Mouse (Mus musculus) kidney, postnatal 0 days (tissue): ENCODE data around the gene Susd5. TPM values are rescaled to one million over a fixed set of nuclear protein-coding genes. Genes with fewer than 3 reads are reported as not detected.

Experiments
- ATAC-seq: fragments of 200-750 bp; cut with Nextera tagmentation; replicated peaks from 2 replicates; pipeline ENCODE4 v1.8.0; 2017; ENCODE audit warnings: low read depth, moderate number of reproducible peaks, moderate TSS enrichment, moderate library complexity; ENCODE audit not compliant: low FRiP score
- DNase-seq: peaks from one replicate; pipeline ENCODE4 v3.0.0-alpha.2; 2016; ENCODE audit warnings: low spot score
- H3K27ac ChIP-seq: fragments of 300-500 bp; sonication (generic); 2 replicates; pipeline ENCODE4 v1.5.1; 2014; ENCODE audit warnings: mild to moderate bottlenecking
- H3K27me3 ChIP-seq: fragments of 300-500 bp; sonication (generic); 2 replicates; pipeline ENCODE4 v1.6.1; 2014; ENCODE audit warnings: low read length, mixed read lengths; ENCODE audit not compliant: insufficient read depth
- H3K36me3 ChIP-seq: fragments of 300-500 bp; sonication (generic); 2 replicates; pipeline ENCODE4 v1.6.1; 2014; ENCODE audit warnings: low read length, mixed read lengths; ENCODE audit not compliant: insufficient read depth
- H3K4me1 ChIP-seq: fragments of 300-500 bp; sonication (generic); replicated peaks from 2 replicates; pipeline ENCODE4 v1.6.1; 2014; ENCODE audit warnings: antibody characterized with exemption, low read length, mixed read lengths; ENCODE audit not compliant: insufficient read depth
- H3K4me2 ChIP-seq: fragments of 300-500 bp; sonication (generic); 2 replicates; pipeline ENCODE4 v1.6.1; 2014; ENCODE audit warnings: mild to moderate bottlenecking, low read length, moderate library complexity, mixed read lengths
- H3K4me3 ChIP-seq: fragments of 300-500 bp; sonication (generic); replicated peaks from 2 replicates; pipeline ENCODE4 v1.5.1; 2014; ENCODE audit warnings: low read depth, low read length
- H3K9ac ChIP-seq: fragments of 300-500 bp; sonication (generic); 2 replicates; pipeline ENCODE4 v1.6.1; 2014; ENCODE audit warnings: low read depth, low read length
- H3K9me3 ChIP-seq: fragments of 300-500 bp; sonication (generic); replicated peaks from 2 replicates; pipeline ENCODE4 v1.6.1; 2016; ENCODE audit warnings: low read length, inconsistent platforms, mixed read lengths
- CTCF ChIP-seq: IDR thresholded peaks from 2 replicates; pipeline ENCODE4 v1.5.1; 2016; ENCODE audit warnings: antibody characterized with exemption, low read depth, mild to moderate bottlenecking, moderate library complexity
- WGBS: fragments of 180-500 bp; shearing (Covaris S2); extraction: QIAGEN DNeasy Blood & Tissue Kit; methylation state at CpG from one replicate; pipeline ENCODE4 v1.1.7; 2014; 5-methylcytosine and 5-hydroxymethylcytosine counted together
- polyA plus RNA-seq: library from polyadenylated mRNA; unstranded; fragments of >200 nt; fragmentation: Nextera tagmentation; extraction: Ambion mirVana; gene quantifications from 2 replicates; pipeline ENCODE4 v1.2.1, GENCODE M21; 2015

Susd5 gene
- polyA plus RNA-seq, 1 experiment from 2014 or later = 0.82 TPM

DNA sequence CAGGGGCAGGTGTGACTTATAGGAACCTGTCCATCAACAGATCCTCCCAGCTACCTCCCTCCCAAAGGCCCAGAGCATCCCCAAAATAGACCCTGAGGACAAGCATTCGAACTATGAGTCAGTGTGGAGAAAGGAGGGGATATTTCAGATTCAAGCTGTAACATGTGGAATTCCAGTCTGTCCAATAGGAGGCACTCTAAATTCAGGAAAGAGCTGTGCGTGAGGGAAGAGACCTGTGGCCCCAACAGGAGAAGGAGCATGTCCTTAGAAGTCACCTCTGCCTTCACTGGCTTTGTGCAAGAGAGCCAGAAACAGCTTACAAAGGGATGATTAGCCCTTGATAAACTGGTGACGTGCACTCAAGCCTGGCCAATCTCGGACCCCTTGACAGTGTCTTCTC is 16.0 kb upstream of the Susd5 start:
- DNase-seq (no peak), ATAC-seq (no peak)
- no peaks in the 10 kb centered on the region for H3K4me1 ChIP-seq
- no peak overlapping the region for H3K4me2 ChIP-seq
- no peaks in the 10 kb centered on the region for H3K27me3 ChIP-seq
- no peak overlapping the region for H3K27ac ChIP-seq
- no peaks in the 10 kb centered on the region for H3K36me3 ChIP-seq
- no peaks in the 10 kb centered on the region for H3K9me3 ChIP-seq
- 83% methylated on average over 4 of the region's 4 CpGs for WGBS
- no peak overlapping the region for H3K9ac ChIP-seq
- TF ChIP-seq CTCF = peak; percentile 22; the same call in 1 of the 2 replicates
- no peak overlapping the region for H3K4me3 ChIP-seq

DNA sequence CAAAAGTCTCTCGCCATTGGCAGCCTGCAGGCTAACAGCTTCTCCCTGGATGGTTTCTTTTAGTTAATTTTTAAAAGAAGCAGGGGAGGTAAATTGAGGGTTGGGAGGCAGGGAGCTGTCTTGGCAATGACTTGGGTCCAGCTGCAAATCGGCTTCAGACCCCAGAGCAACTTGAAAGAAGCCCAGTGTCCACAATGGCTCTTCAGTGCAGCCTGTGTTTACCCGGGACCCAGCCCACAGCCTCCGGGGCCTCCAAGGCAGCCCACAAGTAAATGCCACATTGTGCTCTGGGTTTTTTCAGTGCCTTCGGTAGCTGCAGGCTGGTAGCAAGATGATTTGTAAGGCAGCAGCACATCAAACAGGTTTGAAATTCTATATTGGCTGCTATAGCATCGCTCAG is 14.4 kb upstream of the Susd5 start:
- ATAC-seq (no peak), DNase-seq (no peak)
- TF ChIP-seq CTCF = no peak
- H3K27me3 ChIP-seq = no peaks in the 10 kb centered on the region
- 48% methylated on average over 6 of the region's 6 CpGs for WGBS
- H3K4me2 ChIP-seq = no peak overlapping the region
- no peaks in the 10 kb centered on the region for H3K9me3 ChIP-seq
- H3K4me1 ChIP-seq = no peaks in the 10 kb centered on the region
- H3K9ac ChIP-seq = no peak overlapping the region
- no peak overlapping the region for H3K27ac ChIP-seq
- H3K4me3 ChIP-seq = no peak overlapping the region
- no peaks in the 10 kb centered on the region for H3K36me3 ChIP-seq

DNA sequence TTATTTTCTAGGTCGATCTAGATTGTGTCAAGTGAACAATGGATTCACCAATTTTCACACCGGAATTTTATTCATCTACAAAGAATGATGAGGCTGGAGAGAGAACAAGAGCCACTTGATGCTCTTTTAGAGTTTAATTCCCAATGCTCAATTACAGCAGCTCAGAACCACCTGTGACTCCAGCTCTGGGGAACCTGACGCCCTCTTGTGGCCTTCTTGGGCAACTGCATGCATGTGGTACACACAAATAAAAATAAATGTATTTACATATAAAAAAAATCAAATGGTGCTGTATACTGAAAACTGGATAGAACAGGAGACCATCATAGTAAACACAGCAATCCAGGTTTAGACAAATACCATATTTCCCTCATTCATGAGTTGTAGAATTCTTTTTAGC is 12.5 kb upstream of the Susd5 start:
- Histone ChIP-seq H3K9ac (no peak overlapping the region), H3K4me1 (no peaks in the 10 kb centered on the region), H3K4me2 (no peak overlapping the region), H3K4me3 (no peak overlapping the region), H3K27me3 (no peaks in the 10 kb centered on the region), H3K27ac (no peak overlapping the region), H3K36me3 (no peaks in the 10 kb centered on the region), H3K9me3 (no peaks in the 10 kb centered on the region)
- TF ChIP-seq CTCF = peak; percentile 69
- 53% methylated on average over 3 of the region's 3 CpGs for WGBS
- no peak for ATAC-seq
- no peak for DNase-seq

DNA sequence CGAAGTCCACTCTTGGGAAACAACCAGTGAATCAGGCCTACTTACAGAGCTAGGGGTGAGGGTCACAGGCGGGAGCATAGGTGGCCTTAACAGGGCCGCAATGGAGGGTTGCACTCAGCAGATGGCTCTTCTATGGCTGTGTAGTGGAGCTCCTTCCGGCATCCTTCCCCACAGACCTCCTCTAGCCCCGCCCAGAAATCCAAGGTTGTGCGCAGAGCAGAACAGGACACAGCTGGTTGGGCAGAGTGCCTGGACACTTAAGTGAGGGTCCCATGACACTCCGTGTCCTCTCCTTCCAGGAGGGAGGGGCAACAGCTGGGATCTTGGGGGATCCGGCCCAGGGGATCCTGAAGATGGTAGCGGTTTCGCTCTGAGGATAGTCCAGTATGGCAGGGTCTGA is 10.9 kb upstream of the Susd5 start, which contains the start of gene Fbxl2:
Gene Fbxl2 (minus strand): TSS at position 164 of the 400 bp plus-strand sequence.
- Histone ChIP-seq H3K9me3 (no peaks in the 10 kb centered on the region), H3K36me3 (no peaks in the 10 kb centered on the region), H3K27me3 (no peaks in the 10 kb centered on the region), H3K4me3 (no peak within 1 kb of the TSS), H3K4me1 (no peaks in the 10 kb centered on the region), H3K9ac (no peak within 1 kb of the TSS), H3K4me2 (no peak within 1 kb of the TSS), H3K27ac (no peak within 1 kb of the TSS)
- DNase-seq (no peak), ATAC-seq (0 out of 2 replicates have a peak, but pooled peaks have one; percentile 46)
- TF ChIP-seq CTCF = no peak
- WGBS = 83% methylated on average over 10 of the region's 10 CpGs

DNA sequence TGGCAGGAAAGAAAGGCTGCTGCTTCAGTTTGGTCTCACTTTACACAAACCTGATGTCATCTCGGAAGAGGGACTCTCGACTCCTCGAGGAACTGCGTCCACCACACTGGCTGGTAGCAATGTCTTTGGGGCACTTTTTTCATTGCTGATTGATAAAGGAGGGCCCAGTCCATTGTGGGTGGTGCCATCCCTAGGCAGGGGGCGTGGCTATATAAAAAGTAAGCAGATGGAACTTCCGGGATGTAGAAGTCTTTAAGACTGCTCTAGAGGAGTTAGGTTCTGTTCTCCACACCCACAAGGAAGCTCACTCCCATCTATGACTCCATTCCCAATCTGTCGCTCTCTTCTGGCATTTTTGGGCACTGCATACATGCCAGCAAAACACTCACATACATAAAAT is 10.3 kb upstream of the Susd5 start:
- H3K4me3 ChIP-seq = no peak overlapping the region
- TF ChIP-seq CTCF = no peak
- no peaks in the 10 kb centered on the region for H3K9me3 ChIP-seq
- H3K4me1 ChIP-seq = no peaks in the 10 kb centered on the region
- DNase-seq (no peak), ATAC-seq (no peak)
- H3K9ac ChIP-seq = no peak overlapping the region
- no peaks in the 10 kb centered on the region for H3K36me3 ChIP-seq
- H3K4me2 ChIP-seq = no peak overlapping the region
- H3K27me3 ChIP-seq = no peaks in the 10 kb centered on the region
- 88% methylated on average over 7 of the region's 7 CpGs for WGBS
- H3K27ac ChIP-seq = no peak overlapping the region

DNA sequence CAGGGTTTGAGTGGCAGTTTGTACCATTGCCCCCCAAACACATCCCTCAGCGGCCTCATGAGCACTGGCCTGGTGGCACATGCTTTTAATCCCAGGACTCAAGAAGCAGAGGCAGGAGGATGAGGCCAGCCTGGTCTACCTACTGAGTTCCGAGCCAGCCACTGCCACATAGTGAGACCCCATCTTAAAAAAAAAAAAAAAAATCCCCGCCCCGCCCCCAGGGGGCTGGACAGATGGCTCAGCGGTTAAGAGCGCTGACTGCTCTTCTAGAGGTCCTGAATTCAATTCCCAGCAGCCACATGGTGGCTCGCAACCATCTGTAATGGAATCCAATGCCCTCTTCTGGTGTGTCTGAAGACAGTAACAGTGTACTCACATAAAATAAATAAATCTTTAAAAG is 6.8 kb upstream of the Susd5 start:
- H3K9ac ChIP-seq = no peak overlapping the region
- no peaks in the 10 kb centered on the region for H3K27me3 ChIP-seq
- no peaks in the 10 kb centered on the region for H3K4me1 ChIP-seq
- no peak for TF ChIP-seq CTCF
- ATAC-seq (no peak), DNase-seq (no peak)
- H3K9me3 ChIP-seq = no peaks in the 10 kb centered on the region
- no peak overlapping the region for H3K4me2 ChIP-seq
- H3K36me3 ChIP-seq = no peaks in the 10 kb centered on the region
- H3K4me3 ChIP-seq = no peak overlapping the region
- no peak overlapping the region for H3K27ac ChIP-seq
- WGBS = 84% methylated on average over 7 of the region's 7 CpGs

DNA sequence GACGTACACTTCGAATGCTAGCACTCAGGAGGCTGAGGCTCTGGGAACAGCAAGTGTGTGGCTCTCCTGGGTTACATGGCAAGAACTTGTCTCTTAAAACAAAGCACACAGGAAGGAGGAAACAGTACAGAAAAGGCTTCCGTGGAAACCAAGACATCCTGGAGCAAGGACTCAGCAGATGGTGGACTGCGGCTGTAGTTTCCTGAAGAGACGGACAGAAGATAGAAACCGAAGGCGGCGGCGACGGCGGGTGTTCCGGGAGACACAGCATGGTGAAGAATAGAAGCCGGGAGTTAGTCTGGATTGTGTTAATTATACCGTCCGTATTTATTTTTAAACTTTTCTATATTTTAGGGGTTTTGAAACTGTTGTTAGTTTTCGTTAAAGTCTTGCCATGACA is 6.2 kb upstream of the Susd5 start:
- Histone ChIP-seq H3K27me3 (no peaks in the 10 kb centered on the region), H3K9ac (no peak overlapping the region), H3K36me3 (no peaks in the 10 kb centered on the region), H3K4me1 (no peaks in the 10 kb centered on the region), H3K9me3 (no peaks in the 10 kb centered on the region), H3K27ac (no peak overlapping the region), H3K4me3 (no peak overlapping the region), H3K4me2 (no peak overlapping the region)
- 84% methylated on average over 16 of the region's 16 CpGs for WGBS
- DNase-seq (no peak), ATAC-seq (no peak)
- TF ChIP-seq CTCF = no peak
